Mouse (Mus musculus): ENCODE data around the gene Ktn1.

The Ktn1 gene

GRCm38 (mm10) chr14:47648218-47648617 is at the start of gene Ktn1:
Ktn1 (plus strand) TSS chr14:47648448.
- no peak for DNase-seq (ENCODE audit: low read depth, low spot score)

GRCm38 (mm10) chr14:47613254-47613653 is 35.0 kb upstream of the Ktn1 start:
- DNase-seq (ENCODE audit: low read depth, low spot score): no peak

- no peak for DNase-seq (ENCODE audit: low read depth, low spot score)
These were observed 29.4 kb upstream of the Ktn1 start for GRCm38 (mm10) chr14:47618891-47619290.

DNA sequence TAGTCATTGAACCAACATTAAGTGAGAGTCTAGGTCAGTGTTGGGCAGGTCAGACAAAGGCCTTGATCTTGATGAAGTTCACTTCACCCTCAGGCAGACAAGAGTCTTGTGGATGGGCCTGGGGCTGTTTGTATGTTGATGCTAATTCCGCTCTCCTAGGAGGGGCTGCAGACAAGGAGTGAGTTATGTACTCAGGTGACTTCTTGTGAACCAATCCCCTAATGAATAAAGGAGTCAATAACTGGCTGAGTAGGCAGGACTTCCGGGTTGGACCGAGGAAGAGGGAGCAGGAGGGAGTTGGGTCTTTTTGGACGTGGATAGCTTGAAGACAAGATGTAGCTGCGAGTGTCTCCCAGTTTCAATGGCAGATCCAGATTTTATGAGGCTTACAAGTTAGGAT is 26.3 kb upstream of the Ktn1 start:
- no peak for DNase-seq (ENCODE audit: low read depth, low spot score)

- no peak for DNase-seq (ENCODE audit: low read depth, low spot score)
These were observed 23.4 kb upstream of the Ktn1 start for GRCm38 (mm10) chr14:47624837-47625236.

GRCm38 (mm10) chr14:47626143-47626542 is 22.1 kb upstream of the Ktn1 start:
- DNase-seq (ENCODE audit: low read depth, low spot score): no peak

- no peak for DNase-seq (ENCODE audit: low read depth, low spot score)
These were observed 21.4 kb upstream of the Ktn1 start for GRCm38 (mm10) chr14:47626812-47627211.

GRCm38 (mm10) chr14:47627360-47627759 is 20.9 kb upstream of the Ktn1 start:
- no peak for DNase-seq (ENCODE audit: low read depth, low spot score)

- no peak for DNase-seq (ENCODE audit: low read depth, low spot score)
These were observed 15.8 kb upstream of the Ktn1 start for GRCm38 (mm10) chr14:47632419-47632818.

DNA sequence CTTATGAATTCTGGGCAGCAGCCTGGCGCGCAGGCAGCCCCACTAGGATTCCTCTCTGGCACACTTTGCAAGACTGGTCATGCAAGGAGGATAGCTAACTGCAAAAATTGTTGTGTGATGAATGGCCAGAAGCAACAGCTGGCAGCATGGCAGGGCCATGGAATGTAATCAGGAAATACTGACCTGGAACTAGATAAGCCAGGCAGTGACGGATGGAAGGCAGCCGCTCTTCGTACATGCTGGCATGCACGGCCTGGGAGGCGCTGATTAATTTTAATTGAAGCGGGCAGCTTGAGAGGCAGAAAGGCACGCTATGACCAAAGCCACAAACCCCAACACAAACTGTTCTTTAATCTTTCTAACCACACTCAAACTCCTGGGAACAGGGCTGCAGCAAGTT is 13.8 kb upstream of the Ktn1 start:
- no peak for DNase-seq (ENCODE audit: low read depth, low spot score)

GRCm38 (mm10) chr14:47634846-47635245 is 13.4 kb upstream of the Ktn1 start:
- no peak for DNase-seq (ENCODE audit: low read depth, low spot score)

DNA sequence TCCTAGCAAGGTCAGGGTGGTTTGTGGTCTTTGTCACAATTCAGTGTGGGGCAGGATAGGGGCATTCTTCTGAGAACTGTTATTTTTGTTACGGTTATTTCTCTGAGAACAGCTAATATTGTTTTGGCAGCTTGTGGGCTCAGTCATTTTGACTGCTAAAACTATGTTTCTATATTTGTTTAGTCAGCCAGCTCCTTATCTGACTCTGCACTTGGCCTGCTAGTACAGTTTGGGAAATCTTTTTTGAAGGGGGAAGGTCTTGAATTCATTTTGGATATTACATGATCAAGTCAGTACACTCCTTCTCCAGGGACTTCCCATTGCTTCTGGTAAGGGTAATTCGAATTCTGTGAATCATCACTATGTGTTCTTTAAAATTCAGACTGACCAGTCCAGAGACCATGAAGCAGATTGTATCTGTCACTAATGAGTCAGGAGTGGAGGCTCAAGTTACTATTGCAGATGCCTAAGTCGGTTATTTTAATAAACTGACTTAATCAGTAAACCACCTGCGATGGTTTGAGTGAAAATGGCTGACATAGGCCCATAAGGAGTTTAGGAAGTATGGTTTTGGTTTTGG is 9.8 kb upstream of the Ktn1 start:
- no peak for DNase-seq (ENCODE audit: low read depth, low spot score)

GRCm38 (mm10) chr14:47645620-47646019 is 2.6 kb upstream of the Ktn1 start:
- DNase-seq (ENCODE audit: low read depth, low spot score): no peak

DNA sequence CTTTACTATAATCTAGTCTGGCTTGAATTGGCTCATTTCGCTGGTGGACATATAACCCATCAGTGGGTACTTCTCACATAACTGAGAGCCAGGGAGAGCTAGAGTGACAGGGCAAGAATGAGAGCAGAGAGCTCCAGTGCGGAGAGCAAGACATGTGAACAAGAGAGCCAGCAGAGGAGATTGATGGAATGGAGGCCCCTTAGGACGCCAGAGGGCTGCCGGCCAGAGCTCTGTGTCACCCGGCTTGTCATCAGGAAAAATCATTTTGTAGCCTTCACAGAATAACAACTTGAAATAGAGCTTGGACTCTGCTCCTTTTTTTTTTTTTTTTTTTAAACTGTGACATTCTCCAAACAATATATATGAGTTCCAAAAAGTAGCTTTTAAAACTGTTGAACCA is 2.0 kb upstream of the Ktn1 start:
- DNase-seq (ENCODE audit: low read depth, low spot score): no peak

- DNase-seq (ENCODE audit: low read depth, low spot score): no peak
These were observed 1.3 kb upstream of the Ktn1 start for GRCm38 (mm10) chr14:47646696-47647516.

- peak; percentile 31 for DNase-seq (ENCODE audit: low read depth, low spot score)
These were observed 720 bp downstream of the Ktn1 start for GRCm38 (mm10) chr14:47648706-47649630.

GRCm38 (mm10) chr14:47649631-47650337 is 1.5 kb downstream of the Ktn1 start:
- DNase-seq (ENCODE audit: low read depth, low spot score): peak; percentile 22

DNA sequence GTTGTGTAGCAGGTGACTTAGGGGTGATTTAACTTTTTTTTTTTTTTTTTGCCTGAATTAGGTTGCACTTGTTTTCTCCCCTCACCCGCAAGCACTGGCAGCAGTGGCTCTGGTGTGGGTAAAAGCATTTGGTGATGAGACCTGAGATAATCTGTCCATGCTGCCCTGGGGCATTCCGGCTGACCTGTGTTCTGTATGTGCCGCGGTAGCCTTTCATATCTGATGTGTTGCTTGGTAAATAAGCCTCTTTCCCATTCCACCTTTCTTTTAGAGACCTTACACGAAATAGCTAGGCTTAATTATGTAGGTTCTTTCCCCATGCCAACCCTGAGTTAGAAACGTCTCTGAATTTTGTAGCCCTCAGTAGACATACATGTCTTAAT is 2.1 kb downstream of the Ktn1 start:
- DNase-seq (ENCODE audit: low read depth, low spot score): peak; percentile 2

DNA sequence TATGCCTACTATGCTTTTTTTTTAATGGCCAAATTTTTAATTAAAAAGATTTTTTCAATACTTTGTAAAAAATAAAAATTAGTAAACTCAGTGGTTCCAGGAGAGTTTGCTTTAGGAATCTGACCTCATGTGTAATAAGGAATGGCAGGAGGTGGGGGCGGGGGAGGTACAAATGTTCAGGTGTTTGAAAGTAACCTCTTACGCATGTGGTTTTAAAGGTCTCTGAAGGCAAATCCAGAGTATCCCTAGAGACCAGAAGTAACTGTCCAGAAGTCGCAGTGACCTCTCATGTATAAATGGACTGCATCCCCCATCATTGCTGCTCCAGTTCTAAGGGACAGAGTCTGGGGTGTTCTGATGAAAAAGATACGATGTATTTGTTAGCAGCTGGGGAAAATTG is 3.0 kb downstream of the Ktn1 start:
- no peak for DNase-seq (ENCODE audit: low read depth, low spot score)

DNA sequence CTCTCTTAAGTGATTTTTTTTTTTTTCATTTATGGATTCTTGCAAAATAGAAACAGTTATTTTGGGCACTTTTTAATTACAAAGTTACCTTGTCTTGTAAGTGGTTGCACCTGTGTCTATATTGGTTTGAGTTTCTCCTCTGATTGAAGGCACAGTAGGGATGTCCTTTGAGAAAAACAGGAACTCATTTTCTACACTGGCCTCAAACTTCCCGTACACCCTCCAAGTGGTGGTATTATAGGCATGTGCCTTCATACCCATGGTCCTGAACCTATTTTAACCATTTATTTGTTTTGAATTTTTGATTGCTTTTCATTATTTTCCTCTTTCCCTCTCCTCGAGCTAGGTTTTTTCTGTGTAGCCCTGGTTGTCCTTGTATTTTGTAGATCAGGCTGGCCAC is 7.2 kb downstream of the Ktn1 start:
- no peak for DNase-seq (ENCODE audit: low read depth, low spot score)

DNA sequence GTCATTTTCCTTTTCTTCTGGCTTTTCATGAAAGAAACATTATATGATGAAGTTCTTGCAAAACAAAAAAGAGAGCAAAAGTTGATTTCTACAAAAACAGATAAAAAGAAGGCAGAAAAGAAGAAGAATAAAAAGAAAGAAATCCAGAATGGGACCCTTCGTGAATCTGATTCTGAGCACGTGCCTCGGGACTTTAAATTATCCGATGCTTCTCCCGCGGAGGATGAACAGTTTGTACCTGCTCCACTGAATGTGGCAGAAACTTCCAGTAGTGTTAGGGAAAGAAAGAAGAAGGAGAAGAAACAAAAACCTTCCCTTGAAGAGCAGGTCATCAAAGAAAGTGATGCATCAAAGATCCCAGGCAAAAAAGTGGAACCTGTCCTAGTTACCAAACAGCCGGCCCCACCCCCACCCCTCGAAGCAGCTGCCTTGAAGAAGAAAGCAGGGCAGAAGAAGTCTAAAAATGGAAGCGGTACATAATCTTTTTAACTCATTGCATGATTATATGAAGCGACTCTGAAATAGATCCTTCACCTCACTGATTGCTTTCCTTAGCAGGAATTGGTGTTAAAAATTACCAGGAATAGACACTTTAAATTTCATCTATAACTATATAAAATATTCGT is 15.7 kb downstream of the Ktn1 start:
- DNase-seq (ENCODE audit: low read depth, low spot score): no peak

Data from c-Kit-negative CD71-positive TER-119-positive erythroid progenitor cells, embryonic 14.5 days (primary cell).